Mouse (Mus musculus) Patski (cell line): Measurements from ENCODE around the gene Siah3. TPM values are rescaled to one million over a fixed set of nuclear protein-coding genes. Genes with fewer than 3 reads are reported as not detected.

Source experiments
- ATAC-seq: fragments of 100-300 bp; one replicate; pipeline ENCODE4 v1.8.0; 2021
- CTCF ChIA-PET: fragments of 350-600 bp; sonication (Branson Sonifier 250); formaldehyde crosslinking; loops from one replicate; lab custom pipeline; 2022; ENCODE audit warnings: inconsistent platforms; lab: Charles Lee
- POLR2A ChIA-PET: fragments of 350-600 bp; sonication (Branson Sonifier 250); formaldehyde crosslinking; loops from one replicate; lab custom pipeline; 2022; ENCODE audit warnings: antibody characterized with exemption, inconsistent platforms; lab: Charles Lee
- DNase-seq: peaks from one replicate; pipeline ENCODE4 v3.0.0-alpha.2; 2011; ENCODE audit warnings: low read depth, low spot score
- H3K27me3 ChIP-seq: fragments of 371-371 bp; one replicate; pipeline ENCODE4 v1.5.1; 2021
- CTCF ChIP-seq: fragments of 100-300 bp; IDR thresholded peaks from one replicate; pipeline ENCODE4 v1.5.1; 2021
- in situ Hi-C: fragments of 300-500 bp; cut with MboI; formaldehyde crosslinking; loops from 3 replicates; pipeline ENCODE4 v1.11.1; 2018; ENCODE audit warnings: low pct_unique_long_range_greater_than_20kb, mixed read lengths
- polyA plus RNA-seq: library from polyadenylated mRNA; unstranded; gene quantifications from one replicate; pipeline ENCODE4 v1.2.3, GENCODE M21; 2021

Gene Siah3
- polyA plus RNA-seq, 1 experiment from 2014 or later, result not detected

DNA sequence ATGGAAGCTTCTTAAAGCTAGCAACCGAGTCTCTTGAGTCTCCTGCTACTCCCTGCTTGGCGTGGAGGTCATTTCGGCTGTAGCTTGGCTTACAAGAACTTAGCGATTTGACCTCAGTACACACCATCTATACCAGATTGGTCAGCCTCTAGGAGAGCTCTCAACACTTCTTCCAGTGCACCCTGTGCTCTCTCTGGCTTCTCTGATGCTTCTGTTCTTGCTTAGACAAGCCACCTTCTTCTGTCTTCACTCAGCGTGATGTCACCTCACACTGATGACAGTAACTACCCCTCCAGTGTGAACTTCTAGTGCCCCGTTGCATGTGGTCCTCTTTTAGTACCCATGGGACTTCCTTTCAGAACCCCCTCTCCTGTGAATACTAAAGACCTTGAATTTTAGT is 63.1 kb downstream of the Siah3 start:
- TF ChIP-seq CTCF, result no peak
- H3K27me3 ChIP-seq, result peaks cover 27% of the 10 kb centered on the region
- ChIA-PET POLR2A (interaction anchor here (0.6 kb wide), 1 partner anchor 8 kb away, joined by 3 read pairs; no protein-coding TSS in a partner anchor), CTCF (no interaction called here)
- DNase-seq, result no peak
- in situ Hi-C loops, result no loop called here
- ATAC-seq, result no peak

DNA sequence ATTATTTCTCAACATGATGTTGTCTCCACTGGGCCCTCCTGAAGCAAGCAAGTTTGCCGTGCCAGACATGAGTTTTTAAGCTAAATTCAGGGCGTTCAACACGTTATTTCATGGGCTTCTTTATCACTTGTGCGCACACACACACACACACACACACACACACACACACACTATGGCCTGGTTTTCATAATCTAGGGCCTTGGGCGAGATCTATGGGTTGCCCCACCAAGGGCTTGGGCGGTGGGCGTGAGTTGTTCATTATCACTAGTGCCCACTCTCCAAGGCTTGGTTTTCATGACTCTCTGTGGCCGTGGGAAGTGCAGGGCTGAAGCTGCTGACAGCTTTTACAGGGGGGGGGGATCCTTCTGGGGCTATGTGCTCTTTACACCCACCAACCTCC is 63.9 kb downstream of the Siah3 start:
- in situ Hi-C loops, result no loop called here
- DNase-seq (no peak), ATAC-seq (no peak)
- ChIA-PET POLR2A (no interaction called here), CTCF (no interaction called here)
- TF ChIP-seq CTCF, result no peak
- H3K27me3 ChIP-seq, result peaks cover 23% of the 10 kb centered on the region

DNA sequence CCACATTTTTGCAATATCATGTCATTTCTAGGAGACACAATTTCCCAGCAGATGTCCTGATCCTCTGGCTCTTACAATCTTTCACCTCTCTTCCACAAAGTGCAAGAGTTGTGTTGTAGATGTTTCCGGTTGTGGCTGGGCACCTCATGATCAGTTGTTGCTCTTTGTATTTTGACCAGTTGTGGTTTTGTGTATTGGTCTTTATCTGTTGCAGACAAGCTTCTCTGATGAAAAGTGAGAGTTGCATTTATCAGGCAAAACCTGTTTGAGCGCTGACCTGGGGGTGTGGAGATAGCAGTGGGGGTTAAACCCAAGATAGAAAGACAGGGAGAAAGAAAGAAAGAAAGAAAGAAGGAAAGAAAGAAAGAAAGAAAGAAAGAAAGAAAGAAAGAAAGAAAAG is 68.9 kb downstream of the Siah3 start:
- no peak for ATAC-seq
- in situ Hi-C loops, result no loop called here
- peaks cover 10% of the 10 kb centered on the region for H3K27me3 ChIP-seq
- POLR2A ChIA-PET, result no interaction called here
- CTCF ChIA-PET, result no interaction called here
- no peak for DNase-seq
- no peak for TF ChIP-seq CTCF

DNA sequence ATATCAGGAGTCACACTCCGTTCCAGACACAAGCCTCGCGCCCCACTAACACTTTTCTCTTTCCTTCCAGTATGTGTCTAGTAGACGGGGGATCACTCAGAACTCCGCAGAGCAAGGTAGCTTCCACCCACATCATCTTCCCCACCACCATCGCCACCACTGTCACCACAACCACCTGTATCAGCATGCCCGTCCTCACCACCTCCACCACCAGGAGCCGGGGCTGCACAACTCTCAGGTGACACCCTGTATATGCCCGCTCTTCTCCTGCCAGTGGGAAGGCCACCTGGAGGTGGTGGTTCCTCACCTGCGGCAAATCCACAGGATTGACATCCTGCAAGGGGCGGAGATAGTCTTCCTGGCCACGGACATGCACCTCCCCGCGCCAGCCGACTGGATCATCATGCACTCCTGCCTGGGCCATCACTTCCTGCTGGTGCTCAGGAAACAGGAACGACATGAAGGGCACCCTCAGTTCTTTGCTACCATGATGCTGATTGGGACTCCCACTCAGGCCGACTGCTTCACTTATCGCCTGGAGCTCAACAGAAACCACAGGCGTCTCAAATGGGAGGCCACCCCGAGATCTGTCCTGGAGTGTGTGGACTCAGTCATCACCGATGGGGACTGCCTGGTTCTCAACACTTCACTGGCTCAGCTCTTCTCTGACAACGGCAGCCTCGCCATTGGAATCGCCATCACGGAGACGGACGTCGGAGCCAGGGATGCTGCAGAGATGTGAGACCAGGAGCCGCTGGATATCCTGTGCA is 69.8 kb downstream of the Siah3 start:
- ChIA-PET CTCF (no interaction called here), POLR2A (no interaction called here)
- no peak for ATAC-seq
- no peak for TF ChIP-seq CTCF
- H3K27me3 ChIP-seq, result peaks cover 6% of the 10 kb centered on the region
- DNase-seq, result no peak
- in situ Hi-C loops, result no loop called here

DNA sequence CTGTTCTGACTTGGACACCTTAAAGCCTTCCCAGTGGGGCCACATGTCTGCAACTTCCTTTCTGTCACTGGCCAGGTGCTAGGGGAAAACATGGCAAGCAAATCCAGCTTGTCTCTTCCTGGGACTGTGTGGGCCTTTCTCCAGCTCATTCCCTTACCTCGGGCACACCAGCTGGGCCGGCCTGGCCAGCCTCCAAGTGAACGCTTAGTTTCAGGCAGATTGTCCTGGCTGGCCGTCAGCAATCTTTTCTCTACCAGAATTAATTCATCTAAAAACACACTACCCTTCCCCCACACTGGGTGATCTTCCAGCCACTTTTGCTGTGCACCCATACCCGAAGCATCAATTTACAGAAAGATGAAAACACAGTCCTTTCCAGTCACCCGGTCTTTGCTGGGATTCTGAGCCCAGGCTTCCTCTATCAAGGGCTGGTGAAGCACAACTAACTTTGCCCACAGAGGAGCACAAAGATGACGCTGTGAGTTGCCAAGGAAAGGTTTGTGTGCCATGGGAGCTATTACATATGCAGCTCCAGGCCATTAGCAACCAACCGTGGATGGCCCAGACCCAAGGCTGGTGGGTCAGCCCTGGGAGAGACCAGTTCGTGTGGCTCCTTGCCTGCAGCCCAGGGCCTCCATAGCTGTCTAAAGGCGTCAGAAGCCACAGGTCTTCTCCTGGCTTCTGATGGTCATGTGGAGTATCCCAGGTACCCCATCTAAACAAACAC is 71.8 kb downstream of the Siah3 start:
- ATAC-seq (no peak), DNase-seq (no peak)
- no peak for TF ChIP-seq CTCF
- ChIA-PET CTCF (no interaction called here), POLR2A (no interaction called here)
- peaks cover 6% of the 10 kb centered on the region for H3K27me3 ChIP-seq
- in situ Hi-C loops, result no loop called here

DNA sequence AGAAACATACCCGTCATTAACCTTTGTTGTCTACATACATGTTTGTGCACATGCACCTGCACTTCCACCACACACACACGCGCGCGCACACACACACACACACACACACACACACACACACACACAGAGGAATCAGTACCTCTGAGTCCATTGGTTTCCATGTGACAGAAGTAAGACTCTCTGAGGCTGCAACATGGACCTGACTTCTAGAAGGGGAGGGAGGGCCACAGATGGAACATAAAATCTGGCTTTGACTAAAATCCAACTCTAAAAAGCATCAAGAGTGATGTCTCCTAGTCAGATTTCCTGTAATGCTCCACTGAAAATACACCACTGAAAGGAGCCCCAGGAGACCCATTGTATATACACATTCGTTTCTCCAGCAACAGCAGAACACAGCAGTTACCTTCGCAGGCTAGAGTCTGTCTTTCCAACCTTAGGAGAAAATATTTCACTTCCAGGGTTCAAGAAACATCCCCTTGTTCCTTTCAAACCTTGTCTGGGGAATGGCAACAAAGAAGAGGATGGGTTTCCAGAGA is 75.1 kb downstream of the Siah3 start:
- POLR2A ChIA-PET, result no interaction called here
- no peak for DNase-seq
- no peak for ATAC-seq
- CTCF ChIA-PET, result no interaction called here
- in situ Hi-C loops, result no loop called here
- peaks cover 6% of the 10 kb centered on the region for H3K27me3 ChIP-seq
- no peak for TF ChIP-seq CTCF

DNA sequence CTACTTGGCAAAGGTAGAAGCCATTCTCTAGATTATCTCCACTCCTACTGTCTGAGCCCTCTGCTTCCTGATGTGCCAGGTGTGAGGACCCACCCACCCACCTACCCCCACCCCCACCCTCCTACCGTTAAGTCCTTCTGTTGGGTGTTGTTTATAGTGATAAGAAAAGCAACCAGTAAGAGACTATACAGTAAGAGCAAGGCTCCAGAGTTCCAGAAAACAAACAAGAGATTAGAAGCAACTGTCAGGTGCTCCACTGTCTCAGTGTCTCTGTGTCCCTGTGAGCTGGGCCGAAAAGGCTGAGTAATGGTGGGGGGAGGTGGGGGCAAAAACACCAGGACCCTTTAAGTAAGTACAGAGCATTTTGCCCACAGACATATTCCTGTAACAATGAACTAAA is 83.4 kb downstream of the Siah3 start:
- no peak for DNase-seq
- ChIA-PET POLR2A (no interaction called here), CTCF (no interaction called here)
- in situ Hi-C loops, result no loop called here
- peaks cover 8% of the 10 kb centered on the region for H3K27me3 ChIP-seq
- no peak for ATAC-seq
- no peak for TF ChIP-seq CTCF

DNA sequence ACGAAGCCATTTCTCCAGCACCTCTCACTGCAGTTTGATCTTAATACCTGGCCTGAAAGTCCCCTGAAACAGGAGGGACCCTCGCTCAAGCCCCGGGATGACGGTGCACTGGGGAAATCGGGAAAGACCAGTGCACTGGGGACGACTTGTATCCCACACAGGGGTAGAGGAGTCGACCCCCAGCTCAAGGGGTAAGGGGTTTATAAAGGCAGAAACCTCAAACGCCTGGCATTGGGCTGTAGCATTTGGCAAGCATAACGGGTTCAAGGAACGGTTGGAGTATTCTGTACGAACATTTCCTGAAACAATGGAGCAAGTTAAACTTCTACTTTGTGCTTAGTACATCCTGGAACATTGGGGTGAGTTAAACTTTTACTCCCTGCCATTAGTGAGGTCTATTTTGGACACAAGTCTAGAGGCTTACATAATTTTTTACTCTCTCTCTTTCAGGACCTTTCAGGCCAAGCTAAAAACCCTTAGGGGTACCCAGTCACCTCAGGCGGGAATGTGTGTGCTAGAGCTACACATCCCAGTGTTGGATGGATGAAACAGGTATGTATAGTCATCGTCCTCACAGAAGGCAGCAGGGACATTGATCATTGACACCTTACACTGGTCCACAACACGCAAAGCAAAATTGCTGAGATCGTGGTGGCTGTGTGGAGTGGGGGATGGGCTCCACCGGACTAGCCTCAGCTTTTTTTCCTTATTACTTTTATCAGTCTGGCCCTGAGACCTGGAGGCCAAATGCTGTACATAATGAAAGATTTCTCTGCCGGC is 84.6 kb downstream of the Siah3 start:
- peaks cover 8% of the 10 kb centered on the region for H3K27me3 ChIP-seq
- TF ChIP-seq CTCF, result no peak
- DNase-seq (no peak), ATAC-seq (no peak)
- ChIA-PET CTCF (no interaction called here), POLR2A (no interaction called here)
- in situ Hi-C loops, result no loop called here

DNA sequence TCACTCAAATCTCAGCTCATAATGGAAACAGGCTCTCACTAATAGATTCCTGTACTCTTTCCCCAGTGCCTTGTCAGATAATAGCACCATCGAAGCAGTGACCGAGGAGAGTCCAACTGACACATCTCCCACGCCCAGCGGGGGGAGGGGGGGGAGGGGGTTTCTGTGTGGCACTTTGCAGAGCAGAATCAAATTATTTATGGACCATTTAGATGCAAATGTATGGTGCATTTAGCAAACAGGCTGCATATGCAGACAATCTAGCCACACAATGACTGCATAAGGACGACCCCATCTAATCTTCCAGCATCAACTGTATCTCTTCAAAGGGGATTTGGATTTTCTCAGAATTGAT is 85.2 kb downstream of the Siah3 start:
- no peak for DNase-seq
- in situ Hi-C loops, result no loop called here
- ChIA-PET POLR2A (no interaction called here), CTCF (no interaction called here)
- peaks cover 14% of the 10 kb centered on the region for H3K27me3 ChIP-seq
- no peak for TF ChIP-seq CTCF
- no peak for ATAC-seq

DNA sequence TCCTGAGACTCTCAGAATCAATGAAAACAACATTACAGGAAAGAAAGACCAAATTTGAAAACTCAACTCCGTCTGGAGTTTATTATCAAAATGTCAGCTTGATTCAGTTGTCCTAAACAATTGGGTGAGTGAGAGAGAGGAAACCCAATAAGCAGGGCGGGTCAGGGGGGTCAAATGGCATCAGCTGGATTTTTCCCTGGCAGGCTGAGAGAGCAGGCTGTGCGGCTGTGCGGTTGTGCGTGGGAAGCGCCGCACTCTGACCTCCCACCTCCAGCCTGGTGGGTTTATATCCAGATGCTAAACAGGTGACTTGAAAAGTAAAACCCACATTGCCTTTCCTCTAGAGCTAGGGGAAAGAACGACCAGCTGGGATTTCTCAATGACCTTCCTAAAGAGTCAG is 85.9 kb downstream of the Siah3 start:
- in situ Hi-C loops, result no loop called here
- CTCF ChIA-PET, result no interaction called here
- DNase-seq (no peak), ATAC-seq (no peak)
- POLR2A ChIA-PET, result no interaction called here
- peaks cover 15% of the 10 kb centered on the region for H3K27me3 ChIP-seq
- no peak for TF ChIP-seq CTCF
